Mouse (Mus musculus) lung, postnatal 25 days (tissue): ENCODE results near the gene Slc9a8.

Experiments used
- DNase-seq: peaks from one replicate; pipeline ENCODE4 v3.0.0; 2022; ENCODE audit warnings: low spot score

The Slc9a8 gene

DNA sequence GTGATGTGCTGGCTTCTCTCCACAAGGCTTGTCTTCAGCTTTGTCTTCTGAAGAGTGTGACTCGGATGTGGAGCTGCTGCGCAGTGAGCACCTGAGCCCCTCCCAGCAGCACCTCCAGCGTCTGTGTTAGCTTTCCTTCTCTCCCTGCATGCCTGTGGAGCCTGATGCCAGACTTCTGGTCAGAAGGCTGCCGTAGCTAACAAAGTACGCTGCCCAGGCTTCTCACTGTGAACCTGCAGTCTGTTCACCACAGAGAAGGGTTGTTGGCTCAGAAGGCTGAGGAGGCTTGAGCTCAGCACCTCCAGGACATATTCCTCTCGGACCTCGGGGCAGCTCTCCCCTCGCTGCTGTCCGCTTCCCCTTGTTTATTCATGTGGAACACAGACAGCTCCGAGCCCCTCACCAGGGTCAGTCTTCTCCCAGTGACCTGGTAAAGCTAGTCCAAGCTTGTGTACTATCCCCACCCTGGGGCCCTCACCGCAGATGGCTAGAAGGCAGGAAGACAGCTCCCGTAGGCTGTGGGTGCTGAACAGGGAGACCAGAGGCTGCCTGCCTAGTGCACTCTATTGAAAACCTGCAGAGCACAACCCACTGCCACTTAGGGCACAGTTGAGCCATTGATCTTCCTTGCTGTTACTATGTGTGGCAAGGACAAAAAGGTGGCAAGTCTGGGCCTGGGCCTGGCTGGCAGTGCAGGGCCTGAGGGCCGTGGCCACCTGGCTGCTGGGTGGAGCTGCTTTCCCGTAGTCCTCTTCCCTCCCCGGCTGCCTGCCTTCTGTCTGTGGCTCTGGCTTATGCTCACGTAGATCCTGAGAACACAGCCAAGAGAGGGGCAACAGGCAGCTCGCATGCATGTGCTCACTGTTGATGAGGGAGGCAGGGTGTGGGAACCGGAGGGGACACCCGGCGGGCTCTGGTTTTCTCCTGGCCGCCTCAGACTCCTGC is 28.1 kb downstream of the Slc9a8 start:
- DNase-seq, result no peak

GRCm38 (mm10) chr2:167450647-167451046 is 29.1 kb downstream of the Slc9a8 start:
- DNase-seq, result no peak

DNA sequence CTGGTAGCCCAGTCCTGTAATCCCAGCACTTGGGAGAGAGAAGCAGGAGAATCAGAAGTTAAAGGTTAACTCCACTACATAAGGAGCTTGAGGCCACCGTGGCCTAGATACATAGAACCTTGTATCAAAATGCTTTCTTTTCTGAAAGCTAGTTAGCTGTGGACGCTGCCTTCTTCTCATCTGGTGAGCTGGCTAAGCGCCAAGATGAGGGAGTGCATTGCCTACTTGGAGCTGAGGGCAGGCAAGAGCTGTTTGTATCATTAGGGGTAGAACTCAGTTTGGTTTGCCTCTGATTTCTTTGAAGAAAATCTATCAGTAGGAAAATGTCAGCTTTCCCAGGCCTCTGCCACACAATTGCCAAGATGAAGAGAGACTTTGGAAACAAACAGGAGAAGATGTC is 32.3 kb downstream of the Slc9a8 start:
- no peak for DNase-seq

- DNase-seq, result no peak
Measured at GRCm38 (mm10) chr2:167456361-167457020, 35.0 kb downstream of the Slc9a8 start.

- no peak for DNase-seq
Measured at GRCm38 (mm10) chr2:167457213-167457612, 35.7 kb downstream of the Slc9a8 start.

DNA sequence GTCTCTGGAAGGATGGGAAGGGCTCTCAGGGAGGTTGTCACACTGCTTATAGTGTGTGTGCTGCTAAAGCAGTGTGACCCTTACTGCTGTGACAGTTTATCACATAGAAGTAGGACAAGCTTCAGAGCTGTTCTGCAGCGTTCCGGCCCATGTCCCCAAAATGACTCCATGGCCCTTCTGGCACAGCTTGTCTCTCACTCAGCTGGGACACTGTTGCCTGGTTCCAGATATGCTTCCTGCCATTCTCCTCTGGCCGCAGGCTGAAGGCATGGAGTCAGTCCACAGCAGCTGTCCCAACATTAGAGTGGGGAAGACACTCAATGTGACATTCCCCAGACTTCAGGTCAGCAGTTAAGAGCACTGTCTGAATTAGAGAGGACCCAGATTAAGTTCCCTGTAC is 37.0 kb downstream of the Slc9a8 start:
- no peak for DNase-seq

DNA sequence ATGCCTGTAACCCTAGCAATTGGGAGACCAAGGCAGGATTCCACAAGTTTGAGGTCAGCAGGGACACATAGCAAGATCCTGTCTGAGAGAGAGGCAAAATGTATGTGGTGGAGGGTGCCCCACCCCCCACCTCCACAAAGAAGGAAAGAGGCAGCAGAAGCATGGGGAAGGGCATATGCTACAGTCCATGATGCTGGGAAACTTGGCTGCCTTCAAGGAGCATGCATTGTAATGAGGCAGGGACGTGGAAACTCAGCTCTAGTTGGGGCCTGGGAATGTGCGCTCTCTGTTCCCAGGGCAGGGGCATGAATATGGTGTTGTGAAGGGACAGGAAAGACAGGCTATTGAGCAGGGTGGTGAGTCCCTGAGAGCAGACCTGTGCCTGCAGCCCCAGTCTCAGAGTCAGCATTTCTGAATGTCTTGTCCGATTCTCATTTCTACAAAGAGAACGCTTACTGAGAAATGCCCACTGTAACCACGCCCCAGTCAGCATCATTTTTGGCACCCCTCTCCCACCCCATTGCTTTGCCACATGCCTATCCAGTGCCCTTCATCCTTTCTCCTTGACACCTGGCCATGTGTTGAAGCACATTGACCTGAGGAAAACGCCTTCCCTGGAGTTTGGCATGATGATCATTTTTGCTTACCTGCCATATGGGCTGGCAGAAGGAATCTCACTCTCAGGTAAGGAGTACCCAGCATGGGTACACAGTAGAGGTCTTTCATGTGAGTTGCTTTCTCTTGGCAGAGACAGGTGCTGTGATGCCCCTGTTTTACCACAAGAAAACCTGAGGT is 37.8 kb downstream of the Slc9a8 start:
- DNase-seq, result no peak

GRCm38 (mm10) chr2:167462954-167463353 is 41.4 kb downstream of the Slc9a8 start:
- DNase-seq, result peak; percentile 55

GRCm38 (mm10) chr2:167463802-167464201 is 42.3 kb downstream of the Slc9a8 start:
- DNase-seq, result no peak

GRCm38 (mm10) chr2:167465951-167466350 is 44.4 kb downstream of the Slc9a8 start:
- DNase-seq, result no peak

DNA sequence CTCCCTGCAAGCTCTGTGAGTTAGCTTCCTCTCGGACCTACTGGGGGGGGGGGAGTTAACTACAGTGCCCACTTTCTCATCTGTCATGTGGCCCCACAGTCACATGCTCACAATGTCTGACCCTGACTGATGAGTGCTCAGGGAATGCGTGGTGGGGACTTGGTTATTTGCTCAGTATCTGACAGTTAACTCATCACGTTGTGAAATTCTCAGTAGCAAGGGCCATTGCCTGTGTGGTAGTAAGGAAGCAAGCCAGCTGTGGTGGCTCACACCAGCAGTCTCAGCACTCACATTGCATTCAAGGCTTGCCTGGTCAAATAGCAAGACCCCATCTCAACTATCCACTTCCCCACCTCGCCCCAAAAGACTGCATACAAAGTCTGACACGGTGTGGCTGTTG is 45.7 kb downstream of the Slc9a8 start:
- DNase-seq, result no peak

DNA sequence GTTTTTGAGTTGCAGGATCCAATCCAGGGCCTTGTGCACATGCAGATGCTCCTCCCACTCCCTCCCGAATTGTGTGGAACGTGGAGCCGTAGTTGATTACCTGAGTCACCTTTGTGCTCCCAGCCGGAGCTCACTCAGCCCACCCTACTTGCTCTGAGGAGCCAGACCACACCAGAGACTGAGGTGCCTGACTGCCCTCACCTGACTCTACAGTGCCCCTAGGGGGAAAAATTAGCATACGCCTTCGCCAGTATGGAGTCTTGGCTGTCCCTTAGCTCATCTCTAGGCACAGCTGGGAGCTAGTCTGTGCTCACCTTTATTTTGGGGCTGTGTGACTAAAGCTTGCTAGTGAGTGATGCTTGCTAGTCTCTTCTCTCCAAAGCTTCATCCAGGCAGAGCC is 46.9 kb downstream of the Slc9a8 start:
- DNase-seq, result no peak

DNA sequence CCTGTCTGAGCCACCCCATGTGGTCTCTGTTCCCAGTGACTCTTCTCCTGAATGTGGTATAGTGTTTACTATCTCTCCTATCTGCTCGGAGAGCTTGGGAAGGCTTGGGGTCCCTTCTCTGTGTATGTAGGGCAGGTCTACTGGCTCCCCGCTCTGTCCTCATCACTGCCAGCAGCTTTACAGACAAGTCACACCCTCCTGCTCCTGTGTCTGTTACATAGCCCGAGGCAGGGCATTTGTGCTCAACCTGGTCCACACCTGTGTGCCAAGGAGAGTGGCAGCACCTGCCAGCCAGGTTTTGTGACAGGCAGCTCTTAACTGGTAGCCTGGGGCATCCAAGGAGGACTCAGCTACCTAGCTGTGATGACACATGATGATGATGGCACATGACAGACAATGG is 49.1 kb downstream of the Slc9a8 start:
- DNase-seq, result no peak

GRCm38 (mm10) chr2:167471585-167471984 is 50.1 kb downstream of the Slc9a8 start:
- no peak for DNase-seq

- DNase-seq, result no peak
Measured at GRCm38 (mm10) chr2:167474218-167474617, 52.7 kb downstream of the Slc9a8 start.

GRCm38 (mm10) chr2:167475596-167475995 is 54.1 kb downstream of the Slc9a8 start:
- DNase-seq, result no peak

- no peak for DNase-seq
Measured at GRCm38 (mm10) chr2:167476200-167476688, 54.7 kb downstream of the Slc9a8 start.

DNA sequence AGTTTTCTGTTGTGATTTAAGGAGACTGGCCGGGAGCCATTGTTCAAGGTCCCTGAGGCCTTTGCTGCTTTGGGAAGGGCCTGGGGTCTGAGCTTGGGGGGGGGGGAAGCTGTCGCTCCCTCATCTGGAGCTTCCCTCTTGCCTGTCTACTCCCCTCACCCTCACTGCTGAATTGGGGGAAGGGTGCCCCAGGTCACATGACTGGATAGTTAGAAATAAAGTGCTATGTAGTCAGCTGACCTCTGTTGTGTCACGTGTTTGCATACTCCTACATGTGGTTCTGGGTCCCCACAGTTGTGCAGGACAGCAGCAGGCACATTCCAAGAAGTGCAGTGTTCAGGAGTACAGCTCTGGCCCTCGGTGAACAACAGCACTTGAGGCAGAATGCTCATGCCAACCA is 55.2 kb downstream of the Slc9a8 start:
- DNase-seq, result no peak

DNA sequence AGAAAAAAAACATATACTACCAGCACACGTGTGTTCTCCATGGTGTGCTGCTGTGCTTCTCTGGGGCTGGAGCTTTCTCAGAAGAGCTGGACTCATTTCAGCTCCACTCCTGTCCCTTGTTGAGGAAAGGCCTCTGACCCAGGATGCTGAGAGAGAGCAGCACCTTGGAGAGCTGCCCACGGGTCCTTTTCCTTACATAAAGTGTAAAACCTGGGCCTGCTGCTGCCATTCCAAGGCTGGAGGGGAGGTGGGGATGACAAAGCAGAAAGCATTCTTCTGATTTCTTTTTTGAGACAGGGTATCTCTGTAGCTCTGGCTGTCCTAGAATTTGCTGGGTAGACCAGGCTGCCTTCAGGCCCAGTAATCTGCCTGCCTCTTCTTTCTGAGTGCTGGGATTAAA is 56.6 kb downstream of the Slc9a8 start:
- DNase-seq, result no peak

DNA sequence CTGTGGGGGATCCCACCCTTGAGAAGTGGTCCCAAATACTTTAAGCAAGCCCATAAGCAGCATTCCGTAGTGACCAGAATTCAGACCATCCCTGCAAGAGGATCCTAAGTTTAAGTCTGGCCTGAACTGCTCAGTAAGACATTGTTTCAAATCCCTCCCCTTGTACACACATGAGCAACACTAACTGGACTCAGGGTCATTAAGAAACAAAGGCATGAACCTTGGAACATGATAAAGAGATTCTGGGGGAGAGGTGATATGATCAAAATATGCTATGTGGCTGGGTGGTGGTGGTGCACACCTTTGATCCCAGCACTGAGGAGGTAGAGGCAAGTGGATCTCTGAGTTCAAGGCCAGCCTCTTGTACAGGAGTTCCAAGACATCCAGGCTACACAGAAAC is 58.0 kb downstream of the Slc9a8 start:
- DNase-seq, result no peak

DNA sequence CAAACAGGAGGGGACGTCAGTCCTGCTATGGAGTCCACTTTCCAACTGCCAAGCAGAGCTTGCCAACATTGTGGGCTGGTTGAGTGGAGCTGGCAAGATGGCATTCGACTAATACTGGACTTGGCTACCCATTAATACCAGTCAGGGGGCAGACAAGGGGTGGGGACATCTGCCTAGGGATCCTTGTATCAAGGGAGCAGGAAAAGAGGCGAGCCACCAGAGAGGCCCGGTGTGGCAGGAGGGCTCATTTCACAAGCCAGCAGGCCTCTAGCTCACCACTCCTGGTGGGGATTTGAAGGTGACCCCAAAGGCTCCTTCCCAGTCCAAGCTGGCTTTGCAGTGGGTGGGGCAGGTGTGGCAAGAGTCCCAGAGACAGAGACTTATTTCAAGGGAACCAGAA is 61.2 kb downstream of the Slc9a8 start:
- no peak for DNase-seq

DNA sequence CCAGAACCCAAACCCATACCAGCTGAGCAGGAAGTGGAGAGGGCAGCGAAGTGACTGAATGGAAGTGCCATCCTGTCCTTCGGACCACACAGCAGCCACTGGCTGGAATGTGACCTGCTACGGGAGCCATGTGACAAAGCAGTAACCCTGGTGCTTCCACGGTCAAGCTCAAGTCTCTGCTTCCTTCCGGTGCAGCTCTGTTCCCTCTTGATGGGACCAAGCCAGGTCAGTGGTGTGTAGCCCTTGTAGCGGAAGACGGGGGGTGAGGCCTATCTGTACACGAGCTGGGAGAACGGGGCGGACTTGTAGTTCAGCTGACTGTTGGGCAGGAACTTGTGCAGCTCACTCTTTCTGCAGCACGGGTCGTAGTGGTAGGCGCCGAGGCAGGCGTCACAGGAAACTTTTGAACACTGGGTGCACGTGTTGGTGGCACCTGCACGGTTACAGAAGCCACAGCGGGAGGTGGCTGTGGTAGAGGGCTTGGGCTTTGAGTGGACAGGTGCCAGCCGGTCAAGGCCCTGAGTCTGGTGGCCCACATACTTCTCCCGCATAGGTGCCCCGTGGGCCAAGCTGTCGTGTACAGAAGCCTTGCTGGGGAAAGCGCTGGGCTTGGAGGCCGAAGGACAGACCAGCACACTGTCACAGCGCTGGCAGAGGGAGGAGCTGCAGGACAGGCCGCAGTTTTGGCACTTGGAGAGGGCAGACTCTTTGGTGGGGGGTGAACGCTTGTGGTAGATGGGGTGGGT is 61.7 kb downstream of the Slc9a8 start:
- DNase-seq, result no peak
